Mouse (Mus musculus) C2C12 (cell line): ENCODE results near the gene Lrrc73.

ENCODE experiments used
- CEBPB ChIP-seq: IDR thresholded peaks from one replicate; pipeline ENCODE4 v1.6.1; 2011; ENCODE audit warnings: low read depth, mild to moderate bottlenecking, control low read depth, moderate library complexity
- CTCF ChIP-seq: IDR thresholded peaks from one replicate; pipeline ENCODE4 v1.5.1; 2011; ENCODE audit not compliant: control insufficient read depth, insufficient read depth, insufficient read length
- MAX ChIP-seq: IDR thresholded peaks from one replicate; pipeline ENCODE4 v1.6.1; 2011; ENCODE audit warnings: mild to moderate bottlenecking, control low read depth
- MYOD1 ChIP-seq: IDR thresholded peaks from one replicate; pipeline ENCODE4 v1.6.1; 2011; ENCODE audit warnings: low read depth; ENCODE audit not compliant: control insufficient read depth, insufficient read length
- MYOG ChIP-seq: IDR thresholded peaks from one replicate; pipeline ENCODE4 v1.6.1; 2011; ENCODE audit not compliant: control insufficient read depth, insufficient read length; ENCODE audit errors: extremely low read depth
- USF1 ChIP-seq: IDR thresholded peaks from one replicate; pipeline ENCODE4 v1.6.1; 2011; ENCODE audit warnings: low read depth, mild to moderate bottlenecking, control low read depth, moderate library complexity

GRCm38 (mm10) chr17:46236067-46236466 lies 17.3 kb upstream of the Lrrc73 start:
- TF ChIP-seq CTCF, result no peak
- TF ChIP-seq USF1, result no peak
- TF ChIP-seq MYOD1, result no peak
- no peak for TF ChIP-seq MAX
- TF ChIP-seq CEBPB, result no peak
- TF ChIP-seq MYOG, result no peak
